Mouse (Mus musculus) bone marrow, adult 2 months (tissue): ENCODE data around the gene Ephx4.

Experiments used
- CTCF ChIP-seq: fragments of 200-500 bp; IDR thresholded peaks from 2 replicates; pipeline ENCODE4 v1.5.1; 2011; ENCODE audit warnings: low read length, control low read depth; ENCODE audit not compliant: control insufficient read depth, insufficient read depth
- POLR2A ChIP-seq: fragments of 200-500 bp; IDR thresholded peaks from 2 replicates; pipeline ENCODE4 v1.6.1; 2011; ENCODE audit warnings: low read depth, mild to moderate bottlenecking, control low read depth, low read length, borderline replicate concordance; ENCODE audit not compliant: control insufficient read depth

DNA sequence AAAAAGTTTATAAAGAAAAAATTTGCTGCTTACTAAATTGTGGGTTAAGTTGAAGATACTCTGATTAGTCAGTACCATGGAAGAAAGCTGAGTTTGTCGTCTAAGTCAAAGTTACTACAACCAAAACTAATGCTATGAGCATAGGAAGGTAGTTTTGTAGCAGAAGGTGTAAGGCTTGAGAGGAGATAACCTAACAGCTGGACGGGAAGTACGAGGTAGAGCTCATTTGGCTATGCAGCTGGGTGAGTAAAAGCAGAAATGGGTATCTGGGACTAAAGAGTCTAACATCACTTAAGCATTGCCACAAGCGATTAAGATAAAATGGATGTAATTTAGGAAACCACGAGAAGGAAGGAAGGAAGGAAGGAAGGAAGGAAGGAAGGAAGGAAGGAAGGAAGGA lies 31.2 kb upstream of the Ephx4 start:
- TF ChIP-seq CTCF: no peak
- TF ChIP-seq POLR2A: no peak
